Mouse (Mus musculus): ENCODE data around the gene Cstf1. TPM values are rescaled to one million over a fixed set of nuclear protein-coding genes. Genes with fewer than 3 reads are reported as not detected.

Cstf1 gene
- polyA plus RNA-seq, 1 experiment from 2014 or later = 19.9 TPM

GRCm38 (mm10) chr2:172410686-172411085, 40.2 kb downstream of the Cstf1 start:
- no peaks in the 10 kb centered on the region for H3K4me1 ChIP-seq (replicated peaks; ENCODE audit: control insufficient read depth, insufficient read depth)
- no peaks in the 10 kb centered on the region for H3K27me3 ChIP-seq (ENCODE audit: control insufficient read depth, insufficient read depth, low read length)
- H3K4me2 ChIP-seq (replicated peaks; ENCODE audit: low read depth) = no peak overlapping the region
- H3K9me3 ChIP-seq (ENCODE audit: control insufficient read depth, low read length) = no peaks in the 10 kb centered on the region
- no peak overlapping the region for H3K27ac ChIP-seq (replicated peaks)
- WGBS = 77% methylated on average over 2 of the region's 2 CpGs
- no peak for DNase-seq (ENCODE audit: low spot score)
- TF ChIP-seq EP300 (optimal IDR thresholded peaks at IDR 0.05) = no peak
- TF ChIP-seq CTCF (IDR thresholded peaks at IDR 0.05; ENCODE audit: low read depth) = no peak
- H3K9ac ChIP-seq (ENCODE audit: low read length) = no peak overlapping the region
- H3K4me3 ChIP-seq (ENCODE audit: low read depth, low read length) = no peak overlapping the region
- ATAC-seq (ENCODE audit: low FRiP score, low TSS enrichment) = no peak
- H3K36me3 ChIP-seq (ENCODE audit: control insufficient read depth, insufficient read depth, low read length) = no peaks in the 10 kb centered on the region

- TF ChIP-seq CTCF (IDR thresholded peaks at IDR 0.05; ENCODE audit: low read depth) (no peak), EP300 (optimal IDR thresholded peaks at IDR 0.05) (no peak)
These were observed 40.6 kb downstream of the Cstf1 start for GRCm38 (mm10) chr2:172411091-172411490.

GRCm38 (mm10) chr2:172412454-172412853, 42.0 kb downstream of the Cstf1 start:
- Histone ChIP-seq H3K36me3 (ENCODE audit: control insufficient read depth, insufficient read depth, low read length) (no peaks in the 10 kb centered on the region), H3K4me3 (ENCODE audit: low read depth, low read length) (no peak overlapping the region), H3K4me2 (replicated peaks; ENCODE audit: low read depth) (no peak overlapping the region), H3K4me1 (replicated peaks; ENCODE audit: control insufficient read depth, insufficient read depth) (no peaks in the 10 kb centered on the region), H3K27me3 (ENCODE audit: control insufficient read depth, insufficient read depth, low read length) (no peaks in the 10 kb centered on the region), H3K9me3 (ENCODE audit: control insufficient read depth, low read length) (no peaks in the 10 kb centered on the region), H3K9ac (ENCODE audit: low read length) (no peak overlapping the region), H3K27ac (replicated peaks) (no peak overlapping the region)
- DNase-seq (ENCODE audit: low spot score) (no peak), ATAC-seq (ENCODE audit: low FRiP score, low TSS enrichment) (no peak)
- 11% methylated on average over 9 of the region's 9 CpGs for whole genome bisulfite sequencing
- no peak for TF ChIP-seq EP300 (optimal IDR thresholded peaks at IDR 0.05)
- TF ChIP-seq CTCF (IDR thresholded peaks at IDR 0.05; ENCODE audit: low read depth) = no peak

More at GRCm38 (mm10) chr2:172411091-172411490, 40.6 kb downstream of the Cstf1 start:
- Histone ChIP-seq H3K36me3 (ENCODE audit: control insufficient read depth, insufficient read depth, low read length) (no peaks in the 10 kb centered on the region), H3K4me2 (replicated peaks; ENCODE audit: low read depth) (no peak overlapping the region), H3K4me1 (replicated peaks; ENCODE audit: control insufficient read depth, insufficient read depth) (no peaks in the 10 kb centered on the region), H3K27ac (replicated peaks) (no peak overlapping the region), H3K27me3 (ENCODE audit: control insufficient read depth, insufficient read depth, low read length) (no peaks in the 10 kb centered on the region), H3K9ac (ENCODE audit: low read length) (no peak overlapping the region), H3K9me3 (ENCODE audit: control insufficient read depth, low read length) (no peaks in the 10 kb centered on the region), H3K4me3 (ENCODE audit: low read depth, low read length) (no peak overlapping the region)
- 82% methylated on average over 11 of the region's 11 CpGs for WGBS
- DNase-seq (ENCODE audit: low spot score) (no peak), ATAC-seq (ENCODE audit: low FRiP score, low TSS enrichment) (no peak)

DNA sequence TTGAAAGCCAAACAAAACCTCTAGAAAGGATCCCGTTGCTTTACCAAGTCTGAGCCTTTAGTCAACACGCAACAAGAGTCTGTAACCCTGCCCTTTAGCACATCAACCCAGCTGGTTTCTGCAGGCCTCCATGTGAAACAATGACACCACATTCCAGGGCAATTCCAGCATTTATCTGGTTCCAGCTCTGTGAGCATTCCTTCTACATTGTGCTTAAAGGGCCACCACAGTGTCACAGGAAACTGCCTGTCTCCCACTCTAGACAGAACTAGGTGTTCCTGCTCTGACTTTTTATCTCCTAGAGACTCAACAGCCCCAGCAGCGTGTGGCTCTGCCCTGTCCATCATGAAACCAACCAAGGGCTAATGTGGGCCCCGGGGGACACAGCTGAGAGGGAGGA, 42.8 kb downstream of the Cstf1 start:
- DNase-seq (ENCODE audit: low spot score) = no peak
- 16% methylated on average over 4 of the region's 4 CpGs for WGBS

GRCm38 (mm10) chr2:172413894-172414293, 43.4 kb downstream of the Cstf1 start:
- no peak for DNase-seq (ENCODE audit: low spot score)

More for the DNA sequence above, 42.8 kb downstream of the Cstf1 start:
- H3K4me3 ChIP-seq (ENCODE audit: low read depth, low read length) = no peak overlapping the region
- no peak overlapping the region for H3K27ac ChIP-seq (replicated peaks)
- TF ChIP-seq EP300 (optimal IDR thresholded peaks at IDR 0.05) (no peak), CTCF (IDR thresholded peaks at IDR 0.05; ENCODE audit: low read depth) (no peak)
- no peaks in the 10 kb centered on the region for H3K36me3 ChIP-seq (ENCODE audit: control insufficient read depth, insufficient read depth, low read length)
- H3K9ac ChIP-seq (ENCODE audit: low read length) = no peak overlapping the region
- H3K27me3 ChIP-seq (ENCODE audit: control insufficient read depth, insufficient read depth, low read length) = no peaks in the 10 kb centered on the region
- no peaks in the 10 kb centered on the region for H3K4me1 ChIP-seq (replicated peaks; ENCODE audit: control insufficient read depth, insufficient read depth)
- no peak for ATAC-seq (ENCODE audit: low FRiP score, low TSS enrichment)
- no peaks in the 10 kb centered on the region for H3K9me3 ChIP-seq (ENCODE audit: control insufficient read depth, low read length)
- no peak overlapping the region for H3K4me2 ChIP-seq (replicated peaks; ENCODE audit: low read depth)

DNA sequence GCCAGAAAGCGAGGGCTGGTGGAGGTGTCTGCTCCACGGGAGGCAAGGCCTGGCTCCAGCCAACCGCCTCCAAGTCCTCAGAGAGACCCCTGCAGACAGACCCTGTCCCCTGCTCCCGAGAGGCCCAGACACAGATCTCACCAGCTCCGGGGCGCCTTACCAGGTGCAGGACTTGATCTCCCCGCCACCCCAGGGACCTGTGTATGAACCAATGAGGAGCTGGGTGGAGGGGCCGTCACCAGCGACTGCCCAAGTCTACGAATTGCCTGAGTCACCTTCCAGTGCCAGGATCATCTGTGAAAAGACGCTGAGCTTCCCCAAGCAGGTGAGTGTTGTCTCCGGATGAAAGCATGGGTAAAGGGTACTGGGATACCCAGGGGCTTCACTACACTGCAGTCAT, 45.7 kb downstream of the Cstf1 start:
- Histone ChIP-seq H3K27ac (replicated peaks) (no peak overlapping the region), H3K4me2 (replicated peaks; ENCODE audit: low read depth) (no peak overlapping the region)

More at GRCm38 (mm10) chr2:172413894-172414293, 43.4 kb downstream of the Cstf1 start:
- TF ChIP-seq CTCF (IDR thresholded peaks at IDR 0.05; ENCODE audit: low read depth) (no peak), EP300 (optimal IDR thresholded peaks at IDR 0.05) (no peak)
- no peaks in the 10 kb centered on the region for H3K27me3 ChIP-seq (ENCODE audit: control insufficient read depth, insufficient read depth, low read length)
- no peak overlapping the region for H3K9ac ChIP-seq (ENCODE audit: low read length)
- H3K4me2 ChIP-seq (replicated peaks; ENCODE audit: low read depth) = no peak overlapping the region
- no peaks in the 10 kb centered on the region for H3K4me1 ChIP-seq (replicated peaks; ENCODE audit: control insufficient read depth, insufficient read depth)
- H3K9me3 ChIP-seq (ENCODE audit: control insufficient read depth, low read length) = no peaks in the 10 kb centered on the region
- no peak overlapping the region for H3K27ac ChIP-seq (replicated peaks)
- 45% methylated on average over 5 of the region's 5 CpGs for WGBS
- H3K4me3 ChIP-seq (ENCODE audit: low read depth, low read length) = no peak overlapping the region
- H3K36me3 ChIP-seq (ENCODE audit: control insufficient read depth, insufficient read depth, low read length) = no peaks in the 10 kb centered on the region
- no peak for ATAC-seq (ENCODE audit: low FRiP score, low TSS enrichment)

More for the DNA sequence above, 45.7 kb downstream of the Cstf1 start:
- DNase-seq (ENCODE audit: low spot score) = no peak
- no peaks in the 10 kb centered on the region for H3K27me3 ChIP-seq (ENCODE audit: control insufficient read depth, insufficient read depth, low read length)
- no peaks in the 10 kb centered on the region for H3K4me1 ChIP-seq (replicated peaks; ENCODE audit: control insufficient read depth, insufficient read depth)
- H3K4me3 ChIP-seq (ENCODE audit: low read depth, low read length) = no peak overlapping the region
- WGBS = 55% methylated on average over 12 of the region's 12 CpGs
- TF ChIP-seq CTCF (IDR thresholded peaks at IDR 0.05; ENCODE audit: low read depth) = no peak
- no peak for TF ChIP-seq EP300 (optimal IDR thresholded peaks at IDR 0.05)
- ATAC-seq (ENCODE audit: low FRiP score, low TSS enrichment) = no peak
- no peaks in the 10 kb centered on the region for H3K9me3 ChIP-seq (ENCODE audit: control insufficient read depth, low read length)
- H3K9ac ChIP-seq (ENCODE audit: low read length) = no peak overlapping the region
- H3K36me3 ChIP-seq (ENCODE audit: control insufficient read depth, insufficient read depth, low read length) = no peaks in the 10 kb centered on the region
